Comparison of ENCODE assay signal across 27 mouse cellular contexts in genomic region chr13:43009596-43009995, GRCm38 (mm10).
DNase-seq lines count a peak whose midpoint lies in the region; ATAC-seq lines count a peak whose summit lies in the region.
"Had no signal": no experiment of that assay in that cellular context is flagged by ENCODE, and none has a peak within 500 bp of the region (broad histone marks: within the 10 kb centered on the region; RNA-seq: fewer than 3 reads in every experiment).

No protein-coding gene starts in this region.

- H3K4me1 ChIP-seq in heart, embryonic 10.5 days = peaks cover 5% of the 10 kb centered on the region; the same call in 1 of the 2 replicates
- H3K4me1 ChIP-seq in heart, embryonic 11.5 days (ENCODE audit: control insufficient read depth, insufficient read depth, low read length) = 0 out of 2 replicates have a peak, but pooled peaks cover 3% of the 10 kb centered on the region
- peaks cover 7% of the 10 kb centered on the region for H3K4me1 ChIP-seq in kidney, embryonic 14.5 days (ENCODE audit: control insufficient read depth, insufficient read depth, low read length)

- H3K9me3 ChIP-seq in heart, embryonic 10.5 days = no peaks in the 10 kb centered on the region
- H3K9me3 ChIP-seq in heart, embryonic 11.5 days (replicated peaks; ENCODE audit: control insufficient read depth, low read length) = no peaks in the 10 kb centered on the region
- H3K9me3 ChIP-seq in kidney, embryonic 14.5 days (ENCODE audit: control insufficient read depth, low read length) = no peaks in the 10 kb centered on the region
- H3K9me3 ChIP-seq: embryonic facial prominence, embryonic 12.5 days; embryonic facial prominence, embryonic 15.5 days; G1E; heart, embryonic 13.5 days; hindbrain, embryonic 10.5 days; hindbrain, embryonic 13.5 days; intestine, embryonic 15.5 days had no signal

- WGBS in heart, embryonic 10.5 days = 90% methylated on average over 3 of the region's 3 CpGs
- 90% methylated on average over 3 of the region's 3 CpGs for WGBS in heart, embryonic 11.5 days (ENCODE audit: insufficient replicate concordance)
- WGBS in kidney, embryonic 14.5 days = 88% methylated on average over 3 of the region's 3 CpGs

- H3K36me3 ChIP-seq in heart, embryonic 10.5 days = no peaks in the 10 kb centered on the region
- H3K36me3 ChIP-seq in heart, embryonic 11.5 days (ENCODE audit: control insufficient read depth, insufficient read depth, low read length) = no peaks in the 10 kb centered on the region
- no peaks in the 10 kb centered on the region for H3K36me3 ChIP-seq in kidney, embryonic 14.5 days (ENCODE audit: control insufficient read depth, insufficient read depth, low read length)
- H3K36me3 ChIP-seq: embryonic facial prominence, embryonic 12.5 days; embryonic facial prominence, embryonic 15.5 days; G1E; heart, embryonic 13.5 days; hindbrain, embryonic 10.5 days; hindbrain, embryonic 13.5 days; intestine, embryonic 15.5 days had no signal

- no peak for ATAC-seq in heart, embryonic 11.5 days (replicated peaks; ENCODE audit: insufficient number of reproducible peaks, low FRiP score, low TSS enrichment)
- no peak for ATAC-seq in kidney, embryonic 14.5 days (ENCODE audit: low FRiP score, low TSS enrichment)
- ATAC-seq: forebrain, embryonic 14.5 days; forebrain, postnatal 0 days; hindbrain, embryonic 16.5 days; intestine, embryonic 15.5 days; Patski had no signal

- H3K4me2 ChIP-seq in heart, embryonic 11.5 days = no peak overlapping the region
- no peak overlapping the region for H3K4me2 ChIP-seq in kidney, embryonic 14.5 days (replicated peaks; ENCODE audit: low read depth, low read length)
- H3K4me2 ChIP-seq: embryonic facial prominence, embryonic 12.5 days; embryonic facial prominence, embryonic 15.5 days; heart, embryonic 13.5 days; hindbrain, embryonic 13.5 days; intestine, embryonic 15.5 days had no signal

- no peak overlapping the region for H3K27ac ChIP-seq in heart, embryonic 10.5 days
- no peak overlapping the region for H3K27ac ChIP-seq in heart, embryonic 11.5 days (ENCODE audit: low read depth, low read length)
- no peak overlapping the region for H3K27ac ChIP-seq in kidney, embryonic 14.5 days (ENCODE audit: low read depth, low read length)
- H3K27ac ChIP-seq: embryonic facial prominence, embryonic 12.5 days; embryonic facial prominence, embryonic 15.5 days; gastrocnemius, adult 2 months; heart, embryonic 13.5 days; hindbrain, embryonic 10.5 days; hindbrain, embryonic 13.5 days; intestine, embryonic 15.5 days had no signal

- peak; percentile 32 to 34 for DNase-seq in heart, adult 18-20 months
- DNase-seq in heart, embryonic 10.5 days (ENCODE audit: low spot score) = no peak
- DNase-seq in heart, adult 9 months (ENCODE audit: low spot score in 2 of 2) = peak; percentile 8 to 16
- peak; percentile 6 for DNase-seq in lung, postnatal 36 days
- no peak for DNase-seq in lung, postnatal 25 days (ENCODE audit: low spot score)
- DNase-seq: adrenal gland, postnatal 10 days; adrenal gland, postnatal 36 days; B cell, adult 2 months; cerebellum, adult 18-20 months; cerebellum, adult 9-10 months; cerebellum, postnatal 14 days; forebrain, postnatal 0 days; gastrocnemius, adult 2 months; gastrocnemius, postnatal 14 days had no signal

- no peak overlapping the region for H3K4me3 ChIP-seq in heart, embryonic 10.5 days
- H3K4me3 ChIP-seq in heart, embryonic 11.5 days (ENCODE audit: low read depth, low read length) = no peak overlapping the region
- no peak overlapping the region for H3K4me3 ChIP-seq in kidney, embryonic 14.5 days (ENCODE audit: low read length)
- H3K4me3 ChIP-seq: embryonic facial prominence, embryonic 12.5 days; embryonic facial prominence, embryonic 15.5 days; gastrocnemius, adult 2 months; heart, embryonic 13.5 days; hindbrain, embryonic 10.5 days; hindbrain, embryonic 13.5 days; intestine, embryonic 15.5 days had no signal

- H3K27me3 ChIP-seq in heart, embryonic 10.5 days (ENCODE audit: insufficient read depth, poor library complexity, severe bottlenecking) = no peaks in the 10 kb centered on the region
- H3K27me3 ChIP-seq in heart, embryonic 11.5 days (ENCODE audit: control insufficient read depth, insufficient read depth, low read length) = no peaks in the 10 kb centered on the region
- no peaks in the 10 kb centered on the region for H3K27me3 ChIP-seq in kidney, embryonic 14.5 days (ENCODE audit: control insufficient read depth, insufficient read depth, low read length)
- H3K27me3 ChIP-seq: CH12.LX; embryonic facial prominence, embryonic 12.5 days; embryonic facial prominence, embryonic 15.5 days; heart, embryonic 13.5 days; hindbrain, embryonic 13.5 days; intestine, embryonic 15.5 days; Patski had no signal

- no peak overlapping the region for H3K9ac ChIP-seq in heart, embryonic 11.5 days (ENCODE audit: low read depth, low read length)
- H3K9ac ChIP-seq in kidney, embryonic 14.5 days (ENCODE audit: low read depth, low read length) = no peak overlapping the region
- H3K9ac ChIP-seq: embryonic facial prominence, embryonic 12.5 days; embryonic facial prominence, embryonic 15.5 days; forebrain, postnatal 0 days; heart, embryonic 13.5 days; hindbrain, embryonic 13.5 days; intestine, embryonic 15.5 days had no signal

Comparison
In these comparisons a context has a peak if more than half of its experiments do, and no peak if none do; other contexts are left out.
1. DNase-seq: peak in heart, adult 18-20 months (2 of 2), heart, adult 9 months (2 of 2) and lung, postnatal 36 days (single experiment); none in heart, embryonic 10.5 days (single experiment) and lung, postnatal 25 days (single experiment).